Mouse (Mus musculus): ENCODE measurements around the gene Mrpl50. TPM values are rescaled to one million over a fixed set of nuclear protein-coding genes. Genes with fewer than 3 reads are reported as not detected.
"Not testable (repeated sequence)": the region's sequence is repeated elsewhere in the genome, so short reads cannot be mapped to it uniquely, and the experiment has no call there.

Gene Mrpl50
- polyA plus RNA-seq, 1 experiment from 2014 or later, result 72.3 TPM

DNA sequence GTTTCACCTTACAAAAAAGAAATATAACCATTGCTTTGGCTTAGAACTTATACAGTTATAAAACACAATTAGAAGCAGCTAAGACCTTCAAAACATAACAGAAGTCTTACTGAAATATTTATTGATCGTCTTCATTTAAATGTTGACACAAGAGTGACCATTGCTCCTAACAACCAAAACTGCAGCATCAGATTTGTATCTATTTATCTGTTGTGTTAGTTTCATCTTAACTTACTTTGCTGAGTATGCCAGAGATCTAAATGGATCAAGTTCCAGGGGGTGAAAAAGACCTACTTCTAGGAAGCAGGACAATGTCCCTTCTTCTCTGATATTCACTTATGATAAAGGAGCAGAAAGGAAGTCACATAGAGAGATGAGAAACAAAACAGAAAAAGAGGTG lies 17.3 kb downstream of the Mrpl50 start:
- ATAC-seq (ENCODE audit: insufficient number of reproducible peaks, low FRiP score, low TSS enrichment, low read depth), result no peak
- H3K4me2 ChIP-seq, result no peak overlapping the region
- H3K27ac ChIP-seq, result no peak overlapping the region
- no peak overlapping the region for H3K4me3 ChIP-seq
- no peaks in the 10 kb centered on the region for H3K27me3 ChIP-seq
- H3K4me1 ChIP-seq, result no peaks in the 10 kb centered on the region
- H3K36me3 ChIP-seq, result no peaks in the 10 kb centered on the region
- WGBS, result 93% methylated on average over 1 of the region's 1 CpGs
- no peaks in the 10 kb centered on the region for H3K9me3 ChIP-seq
- no peak overlapping the region for H3K9ac ChIP-seq

DNA sequence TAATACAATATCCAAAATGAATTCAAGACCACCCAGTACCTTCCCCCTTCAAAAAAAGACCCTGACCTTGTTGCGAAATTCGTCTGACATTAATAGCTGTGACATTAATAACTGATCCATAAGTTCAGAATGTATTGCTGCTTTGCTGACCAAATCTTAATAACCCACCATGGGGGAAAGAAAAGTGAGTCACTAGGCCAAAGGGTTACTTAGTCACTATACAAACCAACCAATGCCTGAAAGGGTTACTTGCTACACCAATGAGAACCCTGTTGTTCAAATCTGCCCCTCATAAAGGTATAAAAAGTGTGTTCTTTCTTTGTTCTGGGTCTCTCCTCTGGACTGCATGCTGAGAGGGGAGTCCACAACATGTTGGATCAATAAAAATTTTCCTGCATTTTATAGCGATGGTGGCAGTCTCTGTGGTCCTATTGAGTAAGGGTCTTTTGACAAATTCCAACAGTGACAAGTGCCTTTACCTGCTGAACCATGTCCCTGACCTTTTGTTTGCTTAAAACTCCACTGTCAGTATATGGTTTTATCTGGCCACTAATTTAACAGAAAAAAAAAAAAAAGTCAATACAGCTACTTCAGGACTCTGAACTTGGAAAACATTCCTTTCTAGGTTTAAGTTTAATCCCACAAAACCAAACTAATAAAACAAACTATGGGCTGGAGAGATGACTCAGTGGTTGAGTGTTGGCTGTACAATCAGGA lies 34.8 kb downstream of the Mrpl50 start:
- H3K4me2 ChIP-seq; H3K9ac ChIP-seq; H3K4me3 ChIP-seq; H3K27me3 ChIP-seq; H3K9me3 ChIP-seq; ATAC-seq (ENCODE audit: insufficient number of reproducible peaks, low FRiP score, low TSS enrichment, low read depth); H3K36me3 ChIP-seq; H3K27ac ChIP-seq; H3K4me1 ChIP-seq: not testable (repeated sequence)
- WGBS, result 70% methylated on average over 3 of the region's 3 CpGs

DNA sequence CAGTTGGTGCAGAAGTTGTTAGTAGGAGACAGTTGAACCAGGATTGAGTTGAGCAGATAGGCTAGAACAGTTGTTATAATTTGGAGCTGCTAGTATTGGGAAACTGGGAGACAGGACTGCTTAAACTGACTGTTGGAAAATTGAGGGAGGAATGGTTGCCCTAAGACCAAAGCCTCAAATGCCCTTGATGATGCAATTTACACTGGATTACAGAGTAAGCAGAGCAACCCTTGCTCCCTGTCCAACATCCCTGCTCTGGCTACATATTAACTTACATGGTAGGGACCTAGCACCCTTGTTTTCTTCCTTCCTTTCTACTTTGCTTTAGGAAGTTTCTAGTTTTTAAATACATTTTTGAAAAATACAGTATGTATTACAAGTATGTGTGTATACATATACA lies 35.5 kb downstream of the Mrpl50 start:
- Histone ChIP-seq H3K9ac (no peak overlapping the region), H3K27me3 (no peaks in the 10 kb centered on the region), H3K4me1 (peaks cover 2% of the 10 kb centered on the region; the same call in 1 of the 2 replicates), H3K4me2 (no peak overlapping the region), H3K27ac (no peak overlapping the region), H3K4me3 (no peak overlapping the region), H3K36me3 (no peaks in the 10 kb centered on the region), H3K9me3 (no peaks in the 10 kb centered on the region)
- no peak for ATAC-seq (ENCODE audit: insufficient number of reproducible peaks, low FRiP score, low TSS enrichment, low read depth)

DNA sequence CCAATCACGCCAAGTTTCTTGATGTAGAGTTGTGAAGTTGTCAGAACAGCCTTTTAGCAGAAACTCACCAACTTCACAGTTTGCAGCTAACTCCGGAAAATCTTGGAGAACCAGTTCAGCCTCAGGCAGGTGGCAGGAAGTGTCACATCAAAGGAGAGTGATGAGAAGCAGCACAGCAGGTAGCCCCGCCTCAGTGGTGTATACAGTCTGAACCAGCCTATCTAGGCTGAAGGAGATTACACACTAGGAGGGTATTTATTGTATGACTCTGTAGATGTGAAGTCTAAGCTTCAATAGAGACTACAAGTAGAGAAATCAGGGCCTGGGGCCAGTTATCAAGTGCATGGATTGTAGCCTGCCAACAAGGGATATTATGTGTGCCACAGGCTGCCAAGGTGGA lies 40.0 kb downstream of the Mrpl50 start:
- Histone ChIP-seq H3K27ac (no peak overlapping the region), H3K4me3 (no peak overlapping the region), H3K4me2 (peak overlapping the region; percentile 29; the same call in 1 of the 2 replicates), H3K9ac (no peak overlapping the region), H3K27me3 (no peaks in the 10 kb centered on the region), H3K9me3 (no peaks in the 10 kb centered on the region), H3K4me1 (peaks cover 8% of the 10 kb centered on the region), H3K36me3 (no peaks in the 10 kb centered on the region)
- no peak for ATAC-seq (ENCODE audit: insufficient number of reproducible peaks, low FRiP score, low TSS enrichment, low read depth)
- WGBS, result 48% methylated on average over 3 of the region's 3 CpGs

GRCm38 (mm10) chr4:49480104-49480760 lies 40.7 kb downstream of the Mrpl50 start:
- H3K9ac ChIP-seq, result no peak overlapping the region

DNA sequence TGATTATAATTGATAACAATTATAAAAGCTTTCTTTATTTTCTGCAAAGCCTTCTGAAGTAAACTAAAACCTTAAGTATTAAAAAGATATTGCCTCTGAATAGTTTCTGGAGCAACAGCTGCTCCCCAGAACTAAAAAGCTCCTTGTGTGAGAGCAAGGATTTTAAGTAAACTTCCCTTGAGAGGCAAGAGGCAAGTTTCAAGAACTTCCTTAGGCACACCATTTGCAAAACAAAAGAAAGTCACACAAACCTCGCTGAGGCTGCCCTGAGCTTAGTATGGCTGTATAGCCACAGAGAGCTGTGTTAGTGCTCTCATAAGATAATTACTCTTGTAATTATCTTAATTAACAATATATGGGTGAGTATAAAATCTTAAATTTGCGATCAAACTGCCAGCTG lies 41.9 kb downstream of the Mrpl50 start:
- H3K4me1 ChIP-seq; ATAC-seq (ENCODE audit: insufficient number of reproducible peaks, low FRiP score, low TSS enrichment, low read depth): not testable (repeated sequence)
- 22% methylated on average over 2 of the region's 2 CpGs for WGBS

More at GRCm38 (mm10) chr4:49480104-49480760, 40.7 kb downstream of the Mrpl50 start:
- H3K27me3 ChIP-seq, result no peaks in the 10 kb centered on the region
- peak overlapping the region; percentile 17; the same call in 1 of the 2 replicates for H3K4me3 ChIP-seq
- no peak for ATAC-seq (ENCODE audit: insufficient number of reproducible peaks, low FRiP score, low TSS enrichment, low read depth)
- H3K27ac ChIP-seq, result 0 out of 2 replicates have a peak overlapping the region, but pooled peaks have one; percentile 33
- H3K4me1 ChIP-seq, result peaks cover 8% of the 10 kb centered on the region
- no peaks in the 10 kb centered on the region for H3K36me3 ChIP-seq
- 12% methylated on average over 21 of the region's 21 CpGs for WGBS
- H3K9me3 ChIP-seq, result no peaks in the 10 kb centered on the region
- H3K4me2 ChIP-seq, result peak overlapping the region; percentile 29

GRCm38 (mm10) chr4:49478118-49478877 lies 42.6 kb downstream of the Mrpl50 start:
- peak overlapping the region; percentile 43 for H3K4me2 ChIP-seq

More for the DNA sequence above, 41.9 kb downstream of the Mrpl50 start:
- not testable (repeated sequence) for H3K36me3 ChIP-seq, H3K27me3 ChIP-seq, H3K4me2 ChIP-seq, H3K9ac ChIP-seq, H3K9me3 ChIP-seq, H3K27ac ChIP-seq, H3K4me3 ChIP-seq

DNA sequence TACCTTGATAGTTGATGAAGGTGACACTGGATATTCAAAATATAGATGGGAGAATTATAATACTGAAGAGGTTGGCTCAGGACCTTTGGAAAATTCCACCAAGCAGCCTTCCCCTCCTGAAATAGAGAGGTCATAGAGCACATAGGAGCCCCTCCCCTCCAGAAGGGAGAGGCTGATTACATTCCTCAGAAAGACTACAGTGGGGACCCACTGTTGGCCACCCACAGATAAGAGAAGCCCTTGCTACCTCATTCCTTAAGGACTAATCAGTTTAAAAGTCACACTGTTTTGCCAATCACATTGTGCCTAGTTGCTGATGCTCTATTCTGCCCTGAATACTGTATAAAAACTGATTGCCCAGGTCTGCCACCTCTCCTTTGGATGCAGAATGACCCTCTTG lies 46.3 kb downstream of the Mrpl50 start:
- Histone ChIP-seq H3K27ac (no peak overlapping the region), H3K4me3 (no peak overlapping the region)
- ATAC-seq (ENCODE audit: insufficient number of reproducible peaks, low FRiP score, low TSS enrichment, low read depth), result no peak

More at GRCm38 (mm10) chr4:49478118-49478877, 42.6 kb downstream of the Mrpl50 start:
- no peaks in the 10 kb centered on the region for H3K36me3 ChIP-seq
- no peak overlapping the region for H3K4me3 ChIP-seq
- H3K27ac ChIP-seq, result no peak overlapping the region
- no peak for ATAC-seq (ENCODE audit: insufficient number of reproducible peaks, low FRiP score, low TSS enrichment, low read depth)
- H3K4me1 ChIP-seq, result peaks cover 8% of the 10 kb centered on the region
- 20% methylated on average over 19 of the region's 19 CpGs for WGBS
- no peak overlapping the region for H3K9ac ChIP-seq
- no peaks in the 10 kb centered on the region for H3K9me3 ChIP-seq
- no peaks in the 10 kb centered on the region for H3K27me3 ChIP-seq

DNA sequence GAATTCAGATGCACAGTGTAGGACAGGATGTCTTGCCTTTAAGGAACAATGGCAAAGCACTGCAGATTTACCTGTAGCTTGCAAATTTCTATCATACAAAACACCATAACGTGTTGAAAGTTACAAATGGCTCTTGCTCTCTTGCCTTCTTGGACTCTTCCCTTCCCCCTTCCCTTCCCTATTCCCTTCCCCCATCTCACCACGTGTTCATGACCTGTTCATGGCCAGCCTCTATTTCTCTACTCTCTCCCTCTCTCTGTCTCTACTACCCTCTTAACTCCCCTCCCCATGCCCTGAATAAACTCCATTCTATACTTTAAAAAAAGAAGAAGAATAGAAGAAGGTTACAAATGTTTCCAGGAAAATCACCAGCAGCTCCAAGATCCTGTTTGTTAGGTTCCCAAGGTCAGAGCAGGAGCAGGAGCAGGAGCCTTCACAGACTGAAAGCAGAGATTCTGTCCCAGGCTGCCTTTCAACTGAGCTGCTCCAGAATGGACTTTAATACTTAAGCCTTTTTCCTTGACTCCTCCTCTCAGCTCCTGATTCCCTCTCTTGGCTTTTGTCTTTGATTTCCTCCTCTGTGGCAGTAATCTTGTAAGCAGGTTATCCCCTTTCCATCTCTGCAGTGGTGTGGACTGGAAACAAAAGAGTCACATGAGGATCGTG lies 47.3 kb downstream of the Mrpl50 start, which contains the start of gene Acnat1:
TSS of gene Acnat1 (minus strand) at position 478 of the 666 bp plus-strand sequence.
- no peaks in the 10 kb centered on the region for H3K9me3 ChIP-seq
- no peak within 1 kb of the TSS for H3K4me2 ChIP-seq
- H3K4me1 ChIP-seq, result peaks cover 5% of the 10 kb centered on the region; the same call in 1 of the 2 replicates
- H3K4me3 ChIP-seq, result no peak within 1 kb of the TSS
- no peak within 1 kb of the TSS for H3K9ac ChIP-seq
- no peak within 1 kb of the TSS for H3K27ac ChIP-seq
- 47% methylated on average over 3 of the region's 3 CpGs for WGBS
- no peaks in the 10 kb centered on the region for H3K36me3 ChIP-seq
- H3K27me3 ChIP-seq, result no peaks in the 10 kb centered on the region
- no peak for ATAC-seq (ENCODE audit: insufficient number of reproducible peaks, low FRiP score, low TSS enrichment, low read depth)

More for the DNA sequence above, 46.3 kb downstream of the Mrpl50 start:
- H3K4me1 ChIP-seq, result peaks cover 5% of the 10 kb centered on the region; the same call in 1 of the 2 replicates
- no peaks in the 10 kb centered on the region for H3K27me3 ChIP-seq
- no peak overlapping the region for H3K9ac ChIP-seq
- no peaks in the 10 kb centered on the region for H3K9me3 ChIP-seq
- H3K36me3 ChIP-seq, result no peaks in the 10 kb centered on the region
- H3K4me2 ChIP-seq, result no peak overlapping the region

- no peaks in the 10 kb centered on the region for H3K36me3 ChIP-seq
- 60% methylated on average over 3 of the region's 3 CpGs for WGBS
- no peaks in the 10 kb centered on the region for H3K9me3 ChIP-seq
- H3K9ac ChIP-seq, result no peak overlapping the region
- ATAC-seq (ENCODE audit: insufficient number of reproducible peaks, low FRiP score, low TSS enrichment, low read depth), result no peak
- no peak overlapping the region for H3K4me2 ChIP-seq
- no peak overlapping the region for H3K4me3 ChIP-seq
- no peaks in the 10 kb centered on the region for H3K4me1 ChIP-seq
- no peak overlapping the region for H3K27ac ChIP-seq
- no peaks in the 10 kb centered on the region for H3K27me3 ChIP-seq
Measured at GRCm38 (mm10) chr4:49469435-49470151, 51.3 kb downstream of the Mrpl50 start.

DNA sequence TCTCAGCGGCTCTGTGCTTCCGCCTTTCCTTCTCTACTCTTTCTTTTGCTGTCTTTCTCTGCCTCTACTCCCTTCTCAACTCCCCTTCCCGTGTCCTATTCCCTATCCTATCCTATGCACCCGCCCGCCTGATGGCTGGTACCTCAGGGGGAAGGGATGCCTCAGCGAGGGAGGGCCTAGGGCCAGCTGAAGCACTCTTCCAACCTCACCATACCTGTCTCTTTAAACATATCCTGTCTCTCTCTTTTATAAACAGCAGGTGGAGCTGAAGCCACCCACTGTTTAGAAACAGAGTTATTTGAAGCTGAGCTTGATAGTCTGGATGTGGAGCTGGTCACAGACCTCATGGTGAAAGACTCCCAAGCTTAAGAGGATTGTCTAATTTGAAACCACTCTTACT lies 53.5 kb downstream of the Mrpl50 start:
- no peak overlapping the region for H3K9ac ChIP-seq
- H3K36me3 ChIP-seq, result no peaks in the 10 kb centered on the region
- no peak overlapping the region for H3K4me2 ChIP-seq
- no peak for ATAC-seq (ENCODE audit: insufficient number of reproducible peaks, low FRiP score, low TSS enrichment, low read depth)
- no peaks in the 10 kb centered on the region for H3K27me3 ChIP-seq
- WGBS, result 93% methylated on average over 6 of the region's 6 CpGs
- H3K27ac ChIP-seq, result no peak overlapping the region
- no peak overlapping the region for H3K4me3 ChIP-seq
- H3K4me1 ChIP-seq, result no peaks in the 10 kb centered on the region
- H3K9me3 ChIP-seq, result no peaks in the 10 kb centered on the region
